Mouse (Mus musculus) kidney, postnatal 14 days (tissue): ENCODE results near the gene Trpm7.

Experiments
- DNase-seq: peaks from one replicate; pipeline ENCODE4 v3.0.0; 2022; ENCODE audit warnings: mixed read lengths

Trpm7 gene

GRCm38 (mm10) chr2:126816644-126817347 is 59.2 kb downstream of the Trpm7 start:
- no peak for DNase-seq

- no peak for DNase-seq
Measured at GRCm38 (mm10) chr2:126815822-126816221, 60.2 kb downstream of the Trpm7 start.

- no peak for DNase-seq
Measured at GRCm38 (mm10) chr2:126801980-126802379, 74.0 kb downstream of the Trpm7 start.

- DNase-seq: no peak
Measured at GRCm38 (mm10) chr2:126798455-126798854, 77.6 kb downstream of the Trpm7 start.

- no peak for DNase-seq
Measured at GRCm38 (mm10) chr2:126795708-126796107, 80.3 kb downstream of the Trpm7 start.

- no peak for DNase-seq
Measured at GRCm38 (mm10) chr2:126792611-126793010, 83.4 kb downstream of the Trpm7 start.

GRCm38 (mm10) chr2:126787721-126788342 is 88.2 kb downstream of the Trpm7 start:
- no peak for DNase-seq

GRCm38 (mm10) chr2:126783370-126783769 is 92.7 kb downstream of the Trpm7 start, which contains the start of gene Usp50:
TSS of gene Usp50 (minus strand) at chr2:126783470.
- DNase-seq: no peak

- peak; percentile 77 for DNase-seq
Measured at GRCm38 (mm10) chr2:126782433-126782832, 93.6 kb downstream of the Trpm7 start.

GRCm38 (mm10) chr2:126781478-126781877 is 94.6 kb downstream of the Trpm7 start:
- no peak for DNase-seq

- DNase-seq: no peak
Measured at GRCm38 (mm10) chr2:126780286-126780685, 95.7 kb downstream of the Trpm7 start.

GRCm38 (mm10) chr2:126778806-126779205 is 97.2 kb downstream of the Trpm7 start:
- no peak for DNase-seq

- no peak for DNase-seq
Measured at GRCm38 (mm10) chr2:126776416-126776815, 99.6 kb downstream of the Trpm7 start.

GRCm38 (mm10) chr2:126775951-126776350 is 100.1 kb downstream of the Trpm7 start:
- no peak for DNase-seq

GRCm38 (mm10) chr2:126772217-126772616 is 103.8 kb downstream of the Trpm7 start:
- DNase-seq: no peak

- DNase-seq: no peak
Measured at GRCm38 (mm10) chr2:126769431-126770181, 106.4 kb downstream of the Trpm7 start.

- DNase-seq: no peak
Measured at GRCm38 (mm10) chr2:126768194-126768593, 107.8 kb downstream of the Trpm7 start.

- no peak for DNase-seq
Measured at GRCm38 (mm10) chr2:126767599-126767998, 108.4 kb downstream of the Trpm7 start.

- DNase-seq: no peak
Measured at GRCm38 (mm10) chr2:126765867-126766582, 110.0 kb downstream of the Trpm7 start.

- no peak for DNase-seq
Measured at GRCm38 (mm10) chr2:126759351-126759750, 116.7 kb downstream of the Trpm7 start.

GRCm38 (mm10) chr2:126755664-126756063 is 120.4 kb downstream of the Trpm7 start:
- no peak for DNase-seq

GRCm38 (mm10) chr2:126743389-126743788 is 132.6 kb downstream of the Trpm7 start:
- no peak for DNase-seq
